Mouse (Mus musculus) ES-E14 (cell line): ENCODE measurements around the gene Grin2b.
A peak's percentile ranks its signal among the peaks of the same experiment; 100 is the strongest.

Experiments used
- HCFC1 ChIP-seq: IDR thresholded peaks from 2 replicates; pipeline ENCODE4 v1.6.1; 2012; ENCODE audit warnings: low read length, inconsistent platforms, borderline replicate concordance; ENCODE audit not compliant: insufficient read depth
- MAFK ChIP-seq: IDR thresholded peaks from 2 replicates; pipeline ENCODE4 v1.6.1; 2014; ENCODE audit warnings: mild to moderate bottlenecking, low read depth, low read length, inconsistent platforms; ENCODE audit not compliant: insufficient read depth
- ZC3H11A ChIP-seq: IDR thresholded peaks from 2 replicates; pipeline ENCODE4 v1.6.1; 2012; ENCODE audit warnings: low read depth, mild to moderate bottlenecking, inconsistent platforms, low read length, borderline replicate concordance

DNA sequence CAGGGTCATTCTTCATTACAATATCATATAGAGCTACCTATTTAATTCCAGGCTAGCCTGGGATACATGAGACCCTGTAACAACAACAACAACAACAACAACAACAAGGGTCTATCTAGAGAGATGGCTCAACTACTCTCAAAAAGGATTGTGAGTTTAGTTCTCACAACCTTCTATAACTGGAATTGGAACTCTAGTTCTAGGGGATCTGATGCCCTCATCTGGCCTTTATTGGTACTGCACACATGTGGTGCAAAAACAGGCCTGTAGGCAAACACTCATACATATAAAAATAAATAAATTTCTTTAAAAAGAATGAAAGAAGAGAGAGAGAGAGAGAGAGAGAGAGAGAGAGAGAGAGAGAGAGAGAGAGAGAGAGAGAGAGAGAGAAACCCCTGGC lies 298.7 kb downstream of the Grin2b start:
- TF ChIP-seq MAFK (no peak), HCFC1 (no peak), ZC3H11A (peak; percentile 59; the same call in 1 of the 2 replicates)
